Mouse (Mus musculus) thymus, postnatal 10 days (tissue): Measurements from ENCODE around the gene Hnf1b.

ENCODE experiments used
- DNase-seq, 2 experiments: peaks; one replicate each; pipeline ENCODE4 v3.0.0; 2021; ENCODE audit warnings: low spot score in 2 of 2

Hnf1b gene

DNA sequence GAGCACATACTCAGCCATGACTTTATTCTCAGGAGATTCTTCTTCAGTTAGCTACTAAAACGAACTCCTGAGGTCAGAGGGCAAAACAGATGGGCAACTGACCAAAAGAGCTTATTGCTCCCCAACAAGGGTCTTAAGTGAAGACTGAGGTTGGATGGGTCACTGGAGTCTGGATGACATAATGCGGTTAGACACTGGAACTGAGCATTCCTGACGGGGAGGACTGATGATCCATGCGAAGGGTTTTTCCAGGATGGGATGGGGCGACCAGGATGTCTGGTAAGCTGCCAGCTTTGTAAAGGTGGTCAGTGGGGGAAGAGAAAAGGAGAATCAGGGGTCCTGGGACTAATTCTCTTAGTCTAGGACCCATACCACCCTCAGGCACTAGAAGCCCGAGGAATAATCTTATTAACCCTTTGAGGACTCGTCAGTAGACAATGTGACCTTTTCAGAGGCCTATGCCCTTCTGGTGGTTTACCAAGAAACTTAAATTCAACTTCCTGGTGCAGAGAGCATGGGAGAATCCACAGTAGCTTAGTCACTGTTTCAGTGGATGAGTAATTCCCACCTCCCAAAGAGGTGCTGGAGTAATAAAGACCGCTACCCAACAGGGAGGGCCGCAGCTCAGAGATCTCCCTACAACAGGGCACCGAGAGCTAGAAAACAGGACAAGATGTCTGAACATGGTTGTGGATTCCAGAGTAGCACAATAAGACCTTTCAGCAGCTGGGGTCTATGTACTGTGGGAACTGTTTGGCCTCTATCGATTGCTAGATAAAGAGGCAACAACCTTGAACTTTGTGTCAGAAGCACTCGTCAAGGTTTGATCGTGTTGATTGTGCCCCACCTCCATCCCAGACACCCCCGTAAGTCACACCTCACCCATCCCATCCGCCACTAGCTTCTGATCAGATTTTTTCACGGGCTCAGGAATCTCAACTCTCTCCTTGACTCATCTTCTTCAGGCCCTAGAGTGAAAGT is 46.9 kb downstream of the Hnf1b start:
- no peak for DNase-seq

DNA sequence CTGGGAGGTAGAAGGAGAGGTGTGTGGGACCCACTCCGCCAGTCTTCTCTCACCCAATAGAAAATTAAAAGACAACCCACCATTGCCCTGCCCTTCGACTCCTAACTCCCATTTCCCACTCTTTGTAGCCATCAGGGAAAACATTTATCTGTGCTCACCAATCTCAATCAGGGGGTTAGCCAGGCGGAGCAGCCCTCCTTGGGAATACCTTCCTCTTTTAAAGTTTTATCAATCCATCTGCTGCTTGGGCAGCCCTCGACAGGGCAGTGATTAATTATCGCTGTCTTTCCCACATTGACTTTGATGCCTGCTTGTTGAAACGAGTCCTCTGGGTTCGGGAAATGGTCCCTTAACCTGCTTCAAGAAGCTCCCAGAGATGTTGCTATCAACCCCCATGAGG is 47.7 kb downstream of the Hnf1b start:
- DNase-seq, result no peak

DNA sequence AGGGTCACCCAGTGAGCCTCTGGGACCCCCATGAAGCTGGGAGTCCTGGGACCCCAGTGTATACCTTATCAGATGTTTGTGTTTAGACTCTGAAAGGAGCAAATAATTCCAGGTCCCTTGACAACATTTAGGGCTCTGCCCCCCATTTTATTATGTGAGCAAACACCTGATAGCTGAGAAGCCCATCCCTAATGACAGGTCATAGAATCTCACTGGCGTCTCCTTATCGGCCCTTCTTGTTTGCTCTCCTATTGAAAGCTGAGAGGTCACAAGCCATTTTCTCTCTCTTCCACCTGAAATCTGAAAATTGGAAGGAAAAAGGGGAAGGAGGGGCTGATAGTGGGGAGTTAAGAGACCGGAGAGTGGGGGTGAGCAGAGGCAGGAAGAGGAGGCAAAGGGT is 52.9 kb downstream of the Hnf1b start:
- DNase-seq, result no peak

DNA sequence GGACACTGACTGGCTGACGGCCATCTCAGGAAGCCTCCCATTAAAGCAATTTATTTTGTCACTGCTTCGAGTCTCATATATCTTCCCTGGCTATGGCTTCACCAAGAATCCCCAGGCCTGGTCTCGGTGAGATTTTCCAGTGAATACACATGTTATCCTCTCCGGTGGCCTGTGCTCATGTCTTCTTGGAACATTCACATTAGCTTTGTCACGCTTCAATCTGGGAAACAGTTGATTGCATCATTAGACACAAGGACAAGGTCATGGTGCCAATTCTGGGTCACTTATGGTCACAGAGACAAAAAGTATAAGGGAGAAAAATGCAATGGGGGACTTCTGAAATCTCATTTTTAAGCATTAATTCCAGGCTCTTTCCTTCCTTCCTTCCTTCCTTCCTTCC is 55.9 kb downstream of the Hnf1b start:
- DNase-seq, result no peak

DNA sequence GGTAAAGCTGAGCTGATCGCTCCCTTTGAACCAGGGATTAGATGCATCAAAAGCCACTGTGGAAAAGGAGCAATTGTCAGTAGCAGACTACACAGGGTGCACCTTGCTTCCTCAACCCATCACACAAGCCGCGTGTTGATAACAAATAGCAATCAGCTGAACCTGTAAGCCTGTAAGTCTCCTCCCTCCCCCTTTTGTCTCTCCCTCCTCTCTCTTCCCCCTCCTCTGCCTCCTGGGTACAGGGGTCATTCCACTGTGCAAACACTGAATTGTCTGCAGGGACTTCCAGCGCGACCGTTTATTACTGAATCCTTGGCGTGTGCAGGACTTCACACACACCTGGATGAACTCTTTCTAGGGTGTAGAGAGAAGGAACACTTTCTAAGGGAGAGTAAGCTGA is 58.5 kb downstream of the Hnf1b start:
- no peak for DNase-seq

DNA sequence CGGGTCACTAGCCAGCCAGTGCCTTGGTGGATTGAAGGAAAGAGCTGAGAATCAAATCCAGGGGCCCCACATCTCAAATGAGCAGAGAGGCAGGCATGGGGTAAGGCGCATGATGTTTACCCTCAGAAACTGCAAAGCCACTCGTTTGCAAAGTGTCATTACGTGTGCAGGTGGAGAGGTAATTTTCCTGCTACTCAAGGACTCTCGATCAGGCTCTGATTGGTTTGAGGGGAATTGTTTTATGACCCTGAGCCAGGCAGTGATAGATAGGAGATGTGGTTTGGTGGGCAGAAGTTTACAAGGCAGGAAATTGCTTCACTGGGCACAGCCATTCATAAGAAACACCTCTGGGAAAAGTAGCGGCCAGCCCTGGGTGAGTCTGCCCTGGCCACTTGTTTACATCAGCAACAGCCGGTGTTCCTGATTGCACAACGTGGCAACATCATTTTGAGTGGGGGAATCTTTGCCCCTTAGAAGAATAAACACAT is 64.0 kb downstream of the Hnf1b start:
- DNase-seq, result no peak

DNA sequence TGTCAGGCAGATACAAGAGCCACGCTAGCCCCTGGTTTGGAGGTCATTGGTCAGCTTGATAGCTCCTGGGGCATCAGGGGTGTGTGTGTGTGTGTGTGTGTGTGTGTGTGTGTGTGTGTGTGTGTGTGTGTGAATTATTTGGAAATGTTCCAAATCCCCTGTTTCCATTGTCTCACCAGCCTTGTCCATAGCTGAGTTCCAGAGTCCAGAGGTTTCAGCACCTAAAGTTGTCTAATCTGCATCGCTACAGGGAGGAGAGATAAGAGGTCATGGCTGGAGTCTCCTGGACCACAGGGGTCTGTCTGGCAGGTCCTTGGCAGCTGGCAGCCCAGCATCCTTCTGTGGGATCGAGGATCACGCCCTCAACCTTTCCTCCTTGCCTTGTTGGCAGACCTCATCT is 64.6 kb downstream of the Hnf1b start:
- no peak for DNase-seq

DNA sequence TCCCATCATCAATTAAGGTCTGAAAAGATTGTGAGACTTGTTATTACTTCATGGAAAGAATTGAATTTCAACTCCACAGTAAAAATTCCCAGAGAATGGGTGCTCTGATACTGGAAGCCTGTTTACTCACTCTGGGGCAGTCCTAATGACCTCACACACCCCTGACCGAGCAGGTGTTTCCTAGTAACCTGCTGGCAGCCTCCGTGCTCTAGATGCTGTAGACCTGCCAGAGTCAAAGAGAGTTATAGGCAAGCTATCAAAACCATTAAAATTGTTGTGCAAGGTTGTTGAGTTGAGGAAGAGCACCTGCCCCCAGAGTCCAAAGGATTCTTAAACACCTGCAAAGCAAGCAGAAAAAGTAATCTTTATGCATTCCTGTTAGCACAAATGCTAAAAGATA is 72.7 kb downstream of the Hnf1b start:
- DNase-seq, result no peak

DNA sequence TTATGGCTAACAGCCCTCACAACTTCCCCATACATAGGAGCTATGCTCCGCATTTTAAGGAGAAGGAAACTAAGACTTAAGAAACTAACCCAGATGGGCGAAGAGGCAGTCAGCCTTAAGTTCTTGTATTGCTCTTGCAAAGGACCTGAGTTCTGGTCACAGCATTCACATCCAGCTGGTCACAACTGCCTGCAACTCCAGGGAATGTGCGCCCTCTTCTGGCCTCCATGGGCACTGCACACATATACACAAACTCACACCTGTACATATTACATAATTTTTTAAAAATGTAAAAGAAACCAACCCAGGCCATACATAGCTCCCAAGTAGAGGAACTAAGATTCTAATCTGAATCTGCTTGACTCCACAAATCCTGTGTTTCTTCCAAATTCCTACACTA is 77.2 kb downstream of the Hnf1b start:
- no peak for DNase-seq

DNA sequence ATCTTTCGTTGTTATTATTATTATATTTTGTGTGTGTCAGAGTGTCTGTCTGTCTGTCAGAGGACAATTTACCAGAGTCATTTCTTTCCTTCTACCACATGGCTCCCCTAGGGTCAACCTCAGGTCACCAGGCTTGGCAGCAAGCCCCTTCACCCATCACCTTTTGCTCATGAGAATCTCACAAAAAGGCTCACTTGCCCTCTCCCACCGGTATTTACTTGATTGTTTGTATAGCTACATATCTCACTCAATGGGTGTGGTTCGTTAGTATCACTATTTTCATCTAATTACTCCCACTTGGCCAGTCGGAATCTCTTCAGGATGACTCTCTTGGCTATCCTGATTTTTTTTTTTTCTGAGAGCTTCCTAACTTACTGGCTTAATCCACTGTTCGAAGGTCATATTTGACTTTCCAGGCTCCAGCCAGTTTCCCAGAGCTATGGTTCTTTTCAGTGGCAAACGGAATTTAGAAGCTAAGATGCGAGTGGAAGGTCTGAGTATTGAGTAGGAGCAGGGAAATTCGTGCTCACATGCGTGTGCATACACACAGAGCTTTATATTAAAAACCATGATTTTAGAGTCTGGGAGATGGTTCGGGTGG is 82.7 kb downstream of the Hnf1b start:
- DNase-seq, result no peak

DNA sequence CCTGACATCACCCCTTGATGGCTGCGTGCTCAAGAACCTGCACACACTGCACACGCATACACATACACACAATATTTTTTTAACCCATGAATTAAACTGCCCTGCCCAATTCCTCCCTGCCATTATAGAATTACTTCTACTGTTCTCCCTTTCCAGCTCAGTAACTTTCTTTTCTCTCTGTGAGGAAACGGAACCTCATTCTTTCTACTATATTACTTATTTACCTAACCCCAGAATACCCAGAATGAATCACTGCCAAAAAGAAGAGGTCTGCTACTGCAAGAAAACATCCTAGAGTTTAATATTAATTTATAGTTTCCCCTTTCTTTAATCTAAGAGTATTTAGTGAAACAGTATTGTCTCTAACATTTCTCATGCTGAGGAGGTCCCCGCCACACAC is 83.5 kb downstream of the Hnf1b start:
- no peak for DNase-seq

DNA sequence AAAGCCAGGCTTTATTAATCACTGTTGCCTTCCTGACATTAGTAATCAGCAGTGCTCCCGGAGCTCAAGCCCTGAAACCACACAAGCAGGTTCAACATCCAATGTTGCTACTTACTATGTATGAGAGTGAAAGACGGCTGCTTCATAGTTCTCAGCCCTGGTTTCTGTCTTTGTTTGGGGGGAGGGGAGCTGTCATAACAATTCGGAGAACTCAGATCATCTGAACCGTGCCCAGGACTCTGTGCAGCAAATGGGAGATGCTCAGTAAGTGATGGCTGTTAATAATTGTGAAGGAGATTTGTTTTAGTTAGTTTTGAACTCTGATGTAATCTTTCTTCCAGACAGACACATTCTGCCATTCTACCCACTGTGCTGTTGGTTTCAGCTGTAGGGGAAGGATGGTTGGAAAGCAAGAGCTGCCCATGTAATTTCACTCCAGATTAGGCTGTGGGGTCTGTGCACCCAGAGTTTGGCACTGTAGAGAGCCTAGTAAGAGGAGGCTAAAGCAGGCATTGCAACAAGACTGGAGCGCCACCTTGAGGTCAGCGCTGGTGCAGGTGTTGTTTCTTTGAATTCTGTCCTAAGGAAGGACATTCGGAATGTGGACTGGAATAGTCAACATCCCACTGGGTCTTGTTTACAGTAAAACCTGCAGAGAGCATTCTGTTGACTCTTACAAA is 86.3 kb downstream of the Hnf1b start:
- DNase-seq, result peak in 1 of 2 experiments; percentile 63

DNA sequence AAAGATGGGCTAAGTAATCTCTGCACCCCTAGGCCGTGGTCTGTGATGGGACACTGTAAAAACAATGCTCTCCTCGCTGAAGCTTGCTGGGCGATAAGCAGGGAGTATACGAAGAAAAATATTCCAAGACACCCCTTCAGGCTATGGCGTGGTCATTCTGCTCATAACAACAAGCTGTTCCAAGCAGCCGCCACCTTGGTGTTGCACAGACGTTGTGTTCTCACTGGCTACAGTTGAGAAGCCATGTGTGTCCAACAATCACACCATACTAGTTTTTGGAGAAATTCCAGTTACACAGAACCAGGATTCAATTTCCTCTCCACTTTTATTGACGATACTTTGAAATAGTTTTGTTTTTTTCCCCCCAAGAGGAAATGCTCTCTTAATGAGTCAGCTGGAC is 88.7 kb downstream of the Hnf1b start:
- no peak for DNase-seq

DNA sequence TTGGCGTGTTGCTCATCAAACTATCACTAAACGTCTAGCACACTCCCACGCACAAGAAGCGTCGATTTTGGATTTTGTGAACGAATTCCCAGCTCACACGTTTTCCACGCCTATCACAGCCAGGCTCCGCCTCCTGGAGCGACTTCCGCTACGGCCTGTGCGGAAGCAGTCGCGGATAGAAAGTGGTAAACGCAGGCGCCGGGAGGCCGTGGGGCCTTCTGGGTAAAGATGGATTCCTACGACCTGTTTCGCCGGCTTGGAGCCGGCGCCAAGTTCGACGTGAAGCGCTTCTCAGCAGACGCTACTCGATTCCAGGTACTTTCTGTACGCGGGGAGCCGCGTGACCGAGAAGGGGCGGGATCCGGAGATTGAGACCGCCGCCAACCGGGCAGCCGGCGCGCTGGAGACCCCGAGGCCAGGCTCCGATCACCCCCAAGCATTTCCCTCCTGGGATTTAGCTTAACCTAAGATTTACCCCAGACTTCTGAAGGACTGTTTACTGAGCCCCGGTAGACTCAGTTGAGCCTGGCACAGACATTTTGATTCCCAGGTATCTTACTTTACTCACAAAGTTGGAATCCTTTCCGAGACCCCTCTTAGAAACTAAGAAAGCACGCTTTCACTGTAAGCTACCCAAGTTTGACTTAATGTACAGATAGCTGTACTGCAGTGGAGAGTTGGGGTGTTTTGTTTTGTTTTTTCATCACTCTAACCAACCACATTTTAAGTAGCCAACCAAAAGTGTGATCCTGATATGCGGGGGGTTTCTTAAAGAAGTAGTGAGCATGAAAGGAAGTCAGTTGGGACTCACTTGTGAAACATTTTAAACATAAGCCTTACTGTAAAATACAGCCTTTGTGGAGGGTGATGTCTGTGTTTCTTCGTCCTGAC is 92.3 kb downstream of the Hnf1b start, which contains the start of gene Ddx52:
TSS of gene Ddx52 (plus strand) at position 113 of the 891 bp plus-strand sequence.
- DNase-seq, result peak; percentile 63 to 75
